Mouse (Mus musculus) intestine, embryonic 14.5 days (tissue): ENCODE measurements around the gene Grin2b. TPM values are rescaled to one million over a fixed set of nuclear protein-coding genes. Genes with fewer than 3 reads are reported as not detected.
"Not testable (repeated sequence)": the region's sequence is repeated elsewhere in the genome, so short reads cannot be mapped to it uniquely, and the experiment has no call there.

Experiments
- ATAC-seq: fragments of 200-750 bp; cut with Nextera tagmentation; replicated peaks from 2 replicates; pipeline ENCODE4 v1.8.0; 2017; ENCODE audit warnings: low read depth, moderate number of reproducible peaks, moderate TSS enrichment, moderate library complexity; ENCODE audit not compliant: low FRiP score, low TSS enrichment
- DNase-seq: peaks from one replicate; pipeline ENCODE4 v3.0.0-alpha.2; 2018; ENCODE audit warnings: low spot score
- H3K27ac ChIP-seq: fragments of 300-500 bp; sonication (generic); 2 replicates; pipeline ENCODE4 v1.5.1; 2014; ENCODE audit warnings: low read depth, mild to moderate bottlenecking, control low read depth
- H3K27me3 ChIP-seq: fragments of 300-500 bp; sonication (generic); replicated peaks from 2 replicates; pipeline ENCODE4 v1.6.1; 2014; ENCODE audit warnings: low read length, control low read depth; ENCODE audit not compliant: control insufficient read depth, insufficient read depth
- H3K36me3 ChIP-seq: fragments of 300-500 bp; sonication (generic); 2 replicates; pipeline ENCODE4 v1.6.1; 2014; ENCODE audit warnings: low read length, control low read depth; ENCODE audit not compliant: control insufficient read depth, insufficient read depth
- H3K4me1 ChIP-seq: fragments of 300-500 bp; sonication (generic); replicated peaks from 2 replicates; pipeline ENCODE4 v1.6.1; 2014; ENCODE audit warnings: low read length, control low read depth, mixed read lengths; ENCODE audit not compliant: control insufficient read depth, insufficient read depth
- H3K4me2 ChIP-seq: fragments of 300-500 bp; sonication (generic); 2 replicates; pipeline ENCODE4 v1.6.1; 2014; ENCODE audit warnings: low read length
- H3K4me3 ChIP-seq: fragments of 300-500 bp; sonication (generic); 2 replicates; pipeline ENCODE4 v1.5.1; 2014; ENCODE audit warnings: low read depth, low read length, control low read depth, mixed read lengths
- H3K9ac ChIP-seq: fragments of 300-500 bp; sonication (generic); 2 replicates; pipeline ENCODE4 v1.6.1; 2014; ENCODE audit warnings: mild to moderate bottlenecking, low read length
- H3K9me3 ChIP-seq: fragments of 300-500 bp; sonication (generic); 2 replicates; pipeline ENCODE4 v1.6.1; 2016; ENCODE audit warnings: low read length, control low read depth; ENCODE audit not compliant: control insufficient read depth
- WGBS: fragments of 180-500 bp; shearing (Covaris S2); extraction: QIAGEN DNeasy Blood & Tissue Kit; methylation state at CpG from one replicate; pipeline ENCODE4 v1.1.7; 2014; 5-methylcytosine and 5-hydroxymethylcytosine counted together
- polyA plus RNA-seq: library from polyadenylated mRNA; unstranded; fragments of >200 nt; fragmentation: Nextera tagmentation; extraction: Ambion mirVana; gene quantifications from 2 replicates; pipeline ENCODE4 v1.2.1, GENCODE M21; 2014

Gene Grin2b
- polyA plus RNA-seq, 1 experiment from 2014 or later = 0.77 TPM

- not testable (repeated sequence) for H3K27me3 ChIP-seq, H3K4me1 ChIP-seq, H3K36me3 ChIP-seq, H3K27ac ChIP-seq, H3K4me3 ChIP-seq, H3K9ac ChIP-seq, ATAC-seq, H3K4me2 ChIP-seq, H3K9me3 ChIP-seq, DNase-seq
- 97% methylated on average over 7 of the region's 7 CpGs for WGBS
Measured at GRCm38 (mm10) chr6:135826776-135827175, 346.5 kb downstream of the Grin2b start.

GRCm38 (mm10) chr6:135817391-135817790, 355.9 kb downstream of the Grin2b start:
- WGBS = 87% methylated on average over 2 of the region's 2 CpGs
- no peaks in the 10 kb centered on the region for H3K27me3 ChIP-seq
- no peak overlapping the region for H3K4me2 ChIP-seq
- no peak for ATAC-seq
- H3K9me3 ChIP-seq = no peaks in the 10 kb centered on the region
- no peaks in the 10 kb centered on the region for H3K4me1 ChIP-seq
- no peak overlapping the region for H3K9ac ChIP-seq
- no peaks in the 10 kb centered on the region for H3K36me3 ChIP-seq
- H3K4me3 ChIP-seq = no peak overlapping the region
- DNase-seq = no peak
- H3K27ac ChIP-seq = no peak overlapping the region

DNA sequence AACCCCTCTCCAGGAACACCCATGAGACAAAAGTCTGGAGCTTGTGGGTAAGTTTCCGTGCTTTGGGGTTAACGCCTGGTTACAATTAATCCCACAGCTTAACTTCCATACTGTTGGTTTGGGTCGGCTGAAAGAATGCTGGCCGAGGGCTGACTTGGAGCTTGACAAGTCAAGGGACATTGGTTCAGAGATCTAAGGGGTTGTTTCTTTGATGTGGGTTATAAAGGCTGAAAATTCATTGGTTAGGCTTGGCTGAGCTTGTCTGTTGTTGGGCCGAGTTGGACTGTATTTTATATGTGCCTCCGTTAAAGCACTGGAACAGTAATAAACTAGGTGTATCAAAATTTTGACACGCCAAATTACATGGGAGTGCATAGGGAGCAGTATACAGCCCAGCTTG, 359.6 kb downstream of the Grin2b start:
- no peaks in the 10 kb centered on the region for H3K27me3 ChIP-seq

DNA sequence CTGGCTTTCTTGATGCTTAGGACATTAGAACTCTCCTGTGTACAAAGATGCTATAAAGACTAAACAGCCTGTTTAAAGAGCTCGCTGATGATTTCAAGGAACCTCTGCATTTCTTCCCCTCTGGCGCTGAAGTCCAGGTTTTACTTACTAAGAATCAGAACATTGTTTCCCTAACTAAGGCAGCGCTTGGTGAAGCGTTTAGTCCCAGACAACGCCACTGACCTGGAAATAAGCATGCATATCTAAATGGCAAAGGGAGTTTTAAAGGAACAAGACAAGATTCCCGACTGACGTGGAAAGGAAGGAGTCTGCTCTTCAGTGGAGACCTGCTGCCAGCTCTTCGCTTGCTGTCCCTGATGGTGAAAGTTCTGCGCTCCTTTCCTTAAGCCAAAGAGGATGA, 367.9 kb downstream of the Grin2b start:
- Histone ChIP-seq H3K27me3 (no peaks in the 10 kb centered on the region), H3K4me3 (no peak overlapping the region), H3K9ac (no peak overlapping the region), H3K4me2 (no peak overlapping the region), H3K4me1 (no peaks in the 10 kb centered on the region), H3K36me3 (no peaks in the 10 kb centered on the region), H3K9me3 (no peaks in the 10 kb centered on the region), H3K27ac (no peak overlapping the region)
- 83% methylated on average over 9 of the region's 9 CpGs for whole genome bisulfite sequencing
- ATAC-seq = no peak
- no peak for DNase-seq

More for the DNA sequence above, 359.6 kb downstream of the Grin2b start:
- ATAC-seq (no peak), DNase-seq (no peak)
- H3K4me3 ChIP-seq = no peak overlapping the region
- no peaks in the 10 kb centered on the region for H3K36me3 ChIP-seq
- H3K27ac ChIP-seq = no peak overlapping the region
- no peak overlapping the region for H3K4me2 ChIP-seq
- H3K9me3 ChIP-seq = no peaks in the 10 kb centered on the region
- no peak overlapping the region for H3K9ac ChIP-seq
- no peaks in the 10 kb centered on the region for H3K4me1 ChIP-seq
- WGBS = 82% methylated on average over 7 of the region's 7 CpGs

- DNase-seq (no peak), ATAC-seq (no peak)
- no peak overlapping the region for H3K4me2 ChIP-seq
- H3K27me3 ChIP-seq = no peaks in the 10 kb centered on the region
- H3K9me3 ChIP-seq = no peaks in the 10 kb centered on the region
- H3K27ac ChIP-seq = no peak overlapping the region
- no peak overlapping the region for H3K4me3 ChIP-seq
- WGBS = 79% methylated on average over 8 of the region's 8 CpGs
- no peak overlapping the region for H3K9ac ChIP-seq
- peaks cover 4% of the 10 kb centered on the region; the same call in 1 of the 2 replicates for H3K4me1 ChIP-seq
- H3K36me3 ChIP-seq = no peaks in the 10 kb centered on the region
Measured at GRCm38 (mm10) chr6:135799949-135800348, 373.4 kb downstream of the Grin2b start.

DNA sequence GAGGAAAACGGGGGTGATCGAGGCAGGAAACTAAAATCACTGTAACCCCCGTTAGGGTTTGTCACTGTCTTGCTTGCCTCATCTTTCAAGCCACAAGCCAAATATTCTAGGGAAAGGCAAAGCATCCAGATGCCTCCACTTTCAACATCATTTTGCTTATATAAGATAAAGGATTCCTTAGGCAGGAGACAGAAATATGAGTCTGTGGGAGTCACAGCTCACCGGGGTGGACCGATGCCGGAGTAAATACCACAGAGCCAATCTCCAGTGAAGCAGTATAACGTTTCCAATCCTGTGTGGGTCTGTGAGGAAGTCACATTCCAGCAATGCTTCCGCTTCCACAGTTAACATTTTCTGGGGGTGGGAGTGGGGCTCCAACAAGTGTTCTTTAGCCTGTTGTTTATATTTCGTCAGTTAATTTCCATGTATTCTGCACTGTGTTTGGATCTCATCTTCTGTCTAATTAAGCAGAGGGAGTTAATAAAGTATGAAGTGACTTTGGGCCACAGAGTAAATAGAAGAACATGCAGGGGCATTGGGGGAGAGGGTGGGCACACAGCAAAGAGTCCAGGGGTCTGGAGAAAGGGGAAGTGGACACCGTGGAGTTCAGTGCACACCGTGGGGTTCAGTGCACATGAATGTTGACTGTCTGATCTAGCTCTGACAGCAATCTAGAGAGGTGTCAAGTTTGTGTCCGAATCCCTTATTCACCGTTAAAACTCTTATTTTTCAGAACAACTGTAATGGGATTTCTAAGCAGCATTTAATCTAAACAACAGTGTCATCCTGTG, 374.9 kb downstream of the Grin2b start:
- WGBS = 53% methylated on average over 13 of the region's 13 CpGs
- Histone ChIP-seq H3K4me2 (no peak overlapping the region), H3K36me3 (no peaks in the 10 kb centered on the region), H3K4me3 (no peak overlapping the region), H3K27ac (no peak overlapping the region), H3K9me3 (no peaks in the 10 kb centered on the region), H3K9ac (no peak overlapping the region), H3K27me3 (no peaks in the 10 kb centered on the region), H3K4me1 (peaks cover 4% of the 10 kb centered on the region; the same call in 1 of the 2 replicates)
- DNase-seq (no peak), ATAC-seq (no peak)

- no peaks in the 10 kb centered on the region for H3K36me3 ChIP-seq
- peaks cover 4% of the 10 kb centered on the region; the same call in 1 of the 2 replicates for H3K4me1 ChIP-seq
- 74% methylated on average over 10 of the region's 10 CpGs for WGBS
- H3K4me2 ChIP-seq = no peak overlapping the region
- DNase-seq = no peak
- no peaks in the 10 kb centered on the region for H3K27me3 ChIP-seq
- H3K4me3 ChIP-seq = no peak overlapping the region
- H3K9ac ChIP-seq = no peak overlapping the region
- H3K9me3 ChIP-seq = no peaks in the 10 kb centered on the region
- H3K27ac ChIP-seq = no peak overlapping the region
- no peak for ATAC-seq
Measured at GRCm38 (mm10) chr6:135797371-135798033, 375.8 kb downstream of the Grin2b start.

DNA sequence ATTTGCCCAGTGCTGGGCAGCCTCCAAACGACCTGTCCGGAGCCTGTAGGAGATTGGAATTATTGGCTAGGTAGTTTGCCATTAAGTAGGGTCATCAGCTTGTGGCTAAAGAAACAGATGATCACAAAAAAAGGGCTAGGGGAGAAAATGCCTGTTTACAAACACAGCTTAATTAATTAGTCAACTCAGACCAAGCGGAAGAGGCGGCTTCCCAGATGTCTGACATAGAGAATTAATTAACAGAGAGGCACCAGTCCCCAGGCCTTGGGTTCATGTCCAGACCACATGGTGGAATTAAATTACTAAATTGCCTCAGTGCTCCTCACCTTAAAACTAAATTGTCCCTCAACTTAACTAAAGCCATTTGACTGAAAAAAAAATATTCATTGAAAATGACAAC, 376.4 kb downstream of the Grin2b start:
- Histone ChIP-seq H3K9ac (no peak overlapping the region), H3K4me2 (no peak overlapping the region), H3K27ac (no peak overlapping the region), H3K4me1 (peaks cover 4% of the 10 kb centered on the region; the same call in 1 of the 2 replicates), H3K36me3 (no peaks in the 10 kb centered on the region), H3K4me3 (no peak overlapping the region), H3K27me3 (no peaks in the 10 kb centered on the region), H3K9me3 (no peaks in the 10 kb centered on the region)
- 83% methylated on average over 4 of the region's 4 CpGs for WGBS
- ATAC-seq = no peak
- DNase-seq = no peak
